Mouse (Mus musculus) right cerebral cortex, postnatal 4 days (tissue): ENCODE measurements at regions not wholly inside any gene's neighbourhood (a gene's known extent, or its start where the extent isn't known, plus 50 kb on each side); places are given as distances from the start of the nearest gene placed in this dataset.

Experiments used
- DNase-seq: peaks from one replicate; pipeline ENCODE4 v3.0.0-alpha.2; 2022

DNA sequence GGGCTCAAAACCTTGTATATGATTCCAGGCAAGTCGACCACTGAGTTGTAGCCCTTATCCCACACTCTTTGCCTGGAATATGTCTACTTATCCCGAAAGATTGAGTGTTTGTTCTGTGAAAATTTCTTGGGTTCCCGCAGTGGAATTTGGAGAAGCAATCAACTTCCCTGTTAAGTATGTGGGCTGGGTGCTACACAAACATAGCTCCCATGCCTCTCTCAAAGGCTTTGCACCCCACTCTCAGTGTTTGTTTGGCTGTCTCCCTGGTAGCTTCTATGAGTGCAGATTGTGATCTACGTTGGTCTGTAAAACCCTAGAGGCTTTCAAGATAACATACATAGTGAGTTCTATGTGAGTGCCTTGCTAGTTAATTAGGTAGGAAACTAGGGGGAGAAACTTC is 1184.2 kb downstream of the 4930447A16Rik start:
- no peak for DNase-seq
